Mouse (Mus musculus): ENCODE data around the gene Spock1. TPM values are rescaled to one million over a fixed set of nuclear protein-coding genes. Genes with fewer than 3 reads are reported as not detected.

The Spock1 gene
- polyA plus RNA-seq, 1 experiment from 2014 or later = 1.7 TPM

- Histone ChIP-seq H3K36me3 (ENCODE audit: control insufficient read depth, insufficient read depth, low read length) (no peaks in the 10 kb centered on the region), H3K9me3 (ENCODE audit: control insufficient read depth, low read length) (no peaks in the 10 kb centered on the region), H3K4me2 (ENCODE audit: low read depth, low read length) (no peak overlapping the region), H3K27ac (ENCODE audit: low read length) (no peak overlapping the region), H3K27me3 (replicated peaks; ENCODE audit: control insufficient read depth, insufficient read depth, low read length) (no peaks in the 10 kb centered on the region), H3K9ac (ENCODE audit: low read depth, low read length) (no peak overlapping the region), H3K4me1 (ENCODE audit: control insufficient read depth, insufficient read depth, low read length) (no peaks in the 10 kb centered on the region), H3K4me3 (ENCODE audit: low read length) (no peak overlapping the region)
- 64% methylated on average over 2 of the region's 2 CpGs for WGBS
- ATAC-seq = no peak
These were observed 22.2 kb upstream of the Spock1 start for GRCm38 (mm10) chr13:57930283-57930682.

GRCm38 (mm10) chr13:57919947-57920346 lies 11.8 kb upstream of the Spock1 start:
- ATAC-seq = no peak
- no peak overlapping the region for H3K9ac ChIP-seq (ENCODE audit: low read depth, low read length)
- 85% methylated on average over 4 of the region's 4 CpGs for WGBS

GRCm38 (mm10) chr13:57911171-57911570 lies 3.0 kb upstream of the Spock1 start:
- no peak overlapping the region for H3K27ac ChIP-seq (ENCODE audit: low read length)
- no peak overlapping the region for H3K4me3 ChIP-seq (ENCODE audit: low read length)
- H3K9me3 ChIP-seq (ENCODE audit: control insufficient read depth, low read length) = no peaks in the 10 kb centered on the region
- H3K4me1 ChIP-seq (ENCODE audit: control insufficient read depth, insufficient read depth, low read length) = peaks cover 6% of the 10 kb centered on the region
- 81% methylated on average over 9 of the region's 9 CpGs for WGBS
- H3K4me2 ChIP-seq (ENCODE audit: low read depth, low read length) = no peak overlapping the region
- peaks cover 17% of the 10 kb centered on the region for H3K27me3 ChIP-seq (replicated peaks; ENCODE audit: control insufficient read depth, insufficient read depth, low read length)
- no peak overlapping the region for H3K9ac ChIP-seq (ENCODE audit: low read depth, low read length)
- ATAC-seq = no peak
- H3K36me3 ChIP-seq (ENCODE audit: control insufficient read depth, insufficient read depth, low read length) = no peaks in the 10 kb centered on the region

More at GRCm38 (mm10) chr13:57919947-57920346, 11.8 kb upstream of the Spock1 start:
- Histone ChIP-seq H3K36me3 (ENCODE audit: control insufficient read depth, insufficient read depth, low read length) (no peaks in the 10 kb centered on the region), H3K4me3 (ENCODE audit: low read length) (no peak overlapping the region), H3K4me1 (ENCODE audit: control insufficient read depth, insufficient read depth, low read length) (no peaks in the 10 kb centered on the region), H3K4me2 (ENCODE audit: low read depth, low read length) (no peak overlapping the region), H3K27me3 (replicated peaks; ENCODE audit: control insufficient read depth, insufficient read depth, low read length) (no peaks in the 10 kb centered on the region), H3K27ac (ENCODE audit: low read length) (no peak overlapping the region), H3K9me3 (ENCODE audit: control insufficient read depth, low read length) (no peaks in the 10 kb centered on the region)

GRCm38 (mm10) chr13:57907428-57908265 lies 485 bp downstream of the Spock1 start:
- 3% methylated on average over 60 of the region's 60 CpGs for WGBS
- peak overlapping the region; percentile 45 for H3K4me3 ChIP-seq (ENCODE audit: low read length)
- 0 out of 2 replicates have a peak overlapping the region, but pooled peaks have one; percentile 40 for H3K9ac ChIP-seq (ENCODE audit: low read depth, low read length)
- no peaks in the 10 kb centered on the region for H3K36me3 ChIP-seq (ENCODE audit: control insufficient read depth, insufficient read depth, low read length)
- peak overlapping the region; percentile 57 for H3K4me2 ChIP-seq (ENCODE audit: low read depth, low read length)
- peaks cover 17% of the 10 kb centered on the region for H3K27me3 ChIP-seq (replicated peaks; ENCODE audit: control insufficient read depth, insufficient read depth, low read length)
- H3K4me1 ChIP-seq (ENCODE audit: control insufficient read depth, insufficient read depth, low read length) = peaks cover 6% of the 10 kb centered on the region
- no peaks in the 10 kb centered on the region for H3K9me3 ChIP-seq (ENCODE audit: control insufficient read depth, low read length)
- H3K27ac ChIP-seq (ENCODE audit: low read length) = no peak overlapping the region
- ATAC-seq = no peak

- Histone ChIP-seq H3K4me2 (ENCODE audit: low read depth, low read length) (no peak overlapping the region), H3K9me3 (ENCODE audit: control insufficient read depth, low read length) (no peaks in the 10 kb centered on the region), H3K4me1 (ENCODE audit: control insufficient read depth, insufficient read depth, low read length) (0 out of 2 replicates have a peak, but pooled peaks cover 1% of the 10 kb centered on the region), H3K36me3 (ENCODE audit: control insufficient read depth, insufficient read depth, low read length) (no peaks in the 10 kb centered on the region), H3K27me3 (replicated peaks; ENCODE audit: control insufficient read depth, insufficient read depth, low read length) (no peaks in the 10 kb centered on the region), H3K27ac (ENCODE audit: low read length) (no peak overlapping the region), H3K9ac (ENCODE audit: low read depth, low read length) (no peak overlapping the region), H3K4me3 (ENCODE audit: low read length) (no peak overlapping the region)
- 85% methylated on average over 8 of the region's 8 CpGs for WGBS
- no peak for ATAC-seq
These were observed 13.5 kb downstream of the Spock1 start for GRCm38 (mm10) chr13:57894597-57894996.

DNA sequence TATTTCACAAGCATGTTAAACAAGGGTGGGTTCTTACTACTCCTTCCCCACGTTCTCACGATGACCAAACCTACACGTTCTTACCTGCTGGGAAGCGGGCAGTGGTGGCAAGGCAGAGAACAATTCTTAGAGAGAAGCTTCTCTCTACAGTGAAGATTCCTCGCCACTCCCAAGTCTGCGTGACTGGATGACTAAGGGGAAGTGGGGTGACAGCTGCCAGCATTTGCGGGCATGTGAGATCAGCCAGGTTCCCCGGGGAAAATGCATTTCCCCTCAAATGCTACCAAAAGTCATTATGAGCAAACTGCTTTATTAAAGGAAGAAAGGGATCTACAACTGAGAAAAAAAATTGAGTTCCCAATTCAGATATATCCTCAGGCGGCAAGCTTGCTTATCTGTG lies 18.4 kb downstream of the Spock1 start:
- Histone ChIP-seq H3K36me3 (ENCODE audit: control insufficient read depth, insufficient read depth, low read length) (no peaks in the 10 kb centered on the region), H3K4me2 (ENCODE audit: low read depth, low read length) (no peak overlapping the region)

DNA sequence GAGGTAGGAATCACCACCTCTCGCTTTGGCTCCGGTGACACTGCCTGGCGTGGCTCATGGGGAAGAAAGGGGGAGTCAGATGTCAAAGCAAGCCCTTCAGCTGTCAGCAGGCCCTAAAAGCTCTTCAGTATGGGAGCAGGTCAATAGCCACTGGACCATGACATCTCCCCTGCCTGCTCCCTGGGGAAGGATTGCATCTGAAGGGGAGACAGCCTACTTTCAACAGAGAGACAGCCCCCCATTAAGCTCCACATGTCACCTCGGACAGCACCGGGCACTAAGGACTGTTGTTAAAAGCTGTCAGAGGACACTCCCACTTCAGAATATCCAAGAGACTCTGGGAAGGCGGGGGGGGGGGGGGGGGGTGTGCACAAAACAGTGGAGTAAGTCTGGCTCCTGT lies 19.1 kb downstream of the Spock1 start:
- no peaks in the 10 kb centered on the region for H3K9me3 ChIP-seq (ENCODE audit: control insufficient read depth, low read length)
- 0 out of 2 replicates have a peak, but pooled peaks cover 5% of the 10 kb centered on the region for H3K4me1 ChIP-seq (ENCODE audit: control insufficient read depth, insufficient read depth, low read length)
- no peaks in the 10 kb centered on the region for H3K36me3 ChIP-seq (ENCODE audit: control insufficient read depth, insufficient read depth, low read length)
- H3K27ac ChIP-seq (ENCODE audit: low read length) = no peak overlapping the region
- H3K9ac ChIP-seq (ENCODE audit: low read depth, low read length) = no peak overlapping the region
- ATAC-seq = no peak
- no peak overlapping the region for H3K4me3 ChIP-seq (ENCODE audit: low read length)
- no peaks in the 10 kb centered on the region for H3K27me3 ChIP-seq (replicated peaks; ENCODE audit: control insufficient read depth, insufficient read depth, low read length)
- H3K4me2 ChIP-seq (ENCODE audit: low read depth, low read length) = no peak overlapping the region
- 18% methylated on average over 6 of the region's 6 CpGs for WGBS

More for the DNA sequence above, 18.4 kb downstream of the Spock1 start:
- Histone ChIP-seq H3K9ac (ENCODE audit: low read depth, low read length) (no peak overlapping the region), H3K4me1 (ENCODE audit: control insufficient read depth, insufficient read depth, low read length) (0 out of 2 replicates have a peak, but pooled peaks cover 5% of the 10 kb centered on the region), H3K9me3 (ENCODE audit: control insufficient read depth, low read length) (no peaks in the 10 kb centered on the region), H3K27ac (ENCODE audit: low read length) (no peak overlapping the region), H3K4me3 (ENCODE audit: low read length) (no peak overlapping the region), H3K27me3 (replicated peaks; ENCODE audit: control insufficient read depth, insufficient read depth, low read length) (no peaks in the 10 kb centered on the region)
- no peak for ATAC-seq
- 40% methylated on average over 9 of the region's 9 CpGs for WGBS

GRCm38 (mm10) chr13:57879817-57880216 lies 28.3 kb downstream of the Spock1 start:
- H3K9me3 ChIP-seq (ENCODE audit: control insufficient read depth, low read length) = no peaks in the 10 kb centered on the region
- no peak overlapping the region for H3K4me3 ChIP-seq (ENCODE audit: low read length)
- H3K4me2 ChIP-seq (ENCODE audit: low read depth, low read length) = no peak overlapping the region
- 56% methylated on average over 4 of the region's 4 CpGs for WGBS
- H3K4me1 ChIP-seq (ENCODE audit: control insufficient read depth, insufficient read depth, low read length) = no peaks in the 10 kb centered on the region
- H3K27ac ChIP-seq (ENCODE audit: low read length) = no peak overlapping the region
- H3K9ac ChIP-seq (ENCODE audit: low read depth, low read length) = no peak overlapping the region
- ATAC-seq = no peak
- H3K27me3 ChIP-seq (replicated peaks; ENCODE audit: control insufficient read depth, insufficient read depth, low read length) = no peaks in the 10 kb centered on the region
- no peaks in the 10 kb centered on the region for H3K36me3 ChIP-seq (ENCODE audit: control insufficient read depth, insufficient read depth, low read length)

- no peak overlapping the region for H3K9ac ChIP-seq (ENCODE audit: low read depth, low read length)
- no peaks in the 10 kb centered on the region for H3K27me3 ChIP-seq (replicated peaks; ENCODE audit: control insufficient read depth, insufficient read depth, low read length)
- no peaks in the 10 kb centered on the region for H3K4me1 ChIP-seq (ENCODE audit: control insufficient read depth, insufficient read depth, low read length)
- H3K27ac ChIP-seq (ENCODE audit: low read length) = no peak overlapping the region
- no peak overlapping the region for H3K4me3 ChIP-seq (ENCODE audit: low read length)
- WGBS = 83% methylated on average over 11 of the region's 11 CpGs
- no peak overlapping the region for H3K4me2 ChIP-seq (ENCODE audit: low read depth, low read length)
- no peaks in the 10 kb centered on the region for H3K36me3 ChIP-seq (ENCODE audit: control insufficient read depth, insufficient read depth, low read length)
- no peak for ATAC-seq
- no peaks in the 10 kb centered on the region for H3K9me3 ChIP-seq (ENCODE audit: control insufficient read depth, low read length)
These were observed 29.3 kb downstream of the Spock1 start for GRCm38 (mm10) chr13:57878797-57879196.
